Mouse (Mus musculus) duodenum, adult 2 months (tissue): ENCODE data around the gene Ttbk2. TPM values are rescaled to one million over a fixed set of nuclear protein-coding genes. Genes with fewer than 3 reads are reported as not detected.

Experiments used
- polyA plus RNA-seq: library from polyadenylated mRNA; depleted of rRNA; stranded (reverse); fragments of >200 nt; gene quantifications from 2 replicates; pipeline ENCODE4 v1.2.3, GENCODE M21; 2012; ENCODE audit warnings: low replicate concordance; rRNA removed

Ttbk2 gene
- 1.2 and 3.5 TPM in 2 replicates for polyA plus RNA-seq

DNA sequence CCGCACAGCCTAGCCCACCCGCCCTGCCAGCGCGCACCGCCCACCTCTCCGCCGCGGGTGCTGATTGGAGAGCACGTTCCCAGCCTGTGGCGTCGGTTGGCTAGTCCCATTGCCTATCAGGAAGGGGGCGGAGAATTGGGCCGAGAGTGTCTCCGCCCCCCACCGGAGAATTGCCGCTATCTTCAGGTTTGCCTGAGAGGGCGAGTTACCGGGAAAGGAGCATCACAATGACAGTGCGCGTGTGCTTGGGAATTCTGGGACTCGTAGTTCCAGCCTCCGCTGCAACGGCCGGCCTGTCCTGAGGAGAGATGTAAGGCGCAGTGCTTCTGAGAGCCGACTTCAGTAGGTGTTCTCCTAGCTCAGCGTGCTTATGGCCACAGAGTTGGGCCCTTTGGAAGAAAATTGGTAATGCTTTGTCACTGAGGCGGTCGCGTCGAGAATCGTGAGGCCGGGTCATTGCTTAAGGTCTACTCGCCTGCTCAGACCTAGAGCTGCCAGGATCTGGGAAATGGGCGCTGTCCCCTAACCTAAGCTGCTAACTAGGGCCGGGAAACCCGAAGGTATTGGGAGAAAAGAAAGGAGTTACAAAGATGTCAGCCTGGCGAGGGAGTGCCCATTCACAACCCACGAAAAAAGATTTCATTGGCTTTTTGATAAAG is at the start of gene Ttbk2:
Gene Ttbk2, minus strand, starts transcription at position 181 of the 659 bp plus-strand sequence.

DNA sequence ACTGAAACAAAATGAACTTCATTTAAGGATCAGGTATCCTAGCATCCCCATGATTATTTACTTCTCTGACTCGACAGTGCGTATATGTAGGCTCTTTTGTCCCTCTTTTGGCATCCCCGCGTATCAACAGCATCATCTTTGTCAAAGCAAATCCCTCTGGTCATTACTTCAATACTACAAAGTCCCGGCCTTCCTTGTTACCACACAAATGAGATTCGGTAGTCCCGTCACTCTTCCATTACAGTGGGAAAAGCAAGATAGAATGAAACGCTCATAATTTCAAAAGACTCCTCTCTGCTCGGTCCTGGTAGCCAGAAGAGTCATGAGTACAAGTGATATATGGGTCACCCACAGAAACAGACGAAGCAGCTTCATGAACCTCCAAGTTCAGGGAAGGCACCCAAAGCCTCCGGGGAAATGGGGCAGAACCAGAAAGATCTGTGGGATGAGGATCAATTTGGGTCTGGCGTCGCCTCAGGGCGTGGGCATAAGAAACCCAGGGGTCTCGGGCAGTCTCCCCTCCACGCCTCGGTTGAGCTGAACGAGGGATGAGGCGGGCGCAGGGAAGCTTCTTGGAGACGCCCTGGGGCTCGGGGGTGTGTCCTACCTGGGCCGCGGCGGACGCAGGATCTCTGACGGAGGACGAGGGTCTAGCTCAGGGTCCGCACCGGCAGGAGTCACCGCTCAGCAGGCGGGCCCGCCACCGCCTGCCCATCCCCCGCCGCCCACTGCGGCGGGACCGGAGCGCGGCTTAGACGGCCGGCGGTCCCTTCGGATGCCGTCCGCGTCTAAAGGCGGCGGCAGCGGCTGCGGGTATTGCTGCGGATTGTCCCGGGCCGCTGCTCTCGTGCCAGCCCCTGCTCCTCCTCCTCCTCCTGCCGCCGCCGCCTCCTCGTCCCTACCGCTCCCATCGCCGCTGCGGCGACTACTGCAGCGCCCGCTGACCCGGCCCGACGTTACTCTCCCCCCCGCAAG is 668 bp downstream of the Ttbk2 start, which contains the start of gene Cdan1:
Gene Cdan1, minus strand, starts transcription at position 680 of the 975 bp plus-strand sequence.

Other genes starting within 250 kb of the Ttbk2 start
- gene Haus2, start 241.2 kb downstream of the Ttbk2 start, polyA plus RNA-seq = 0.40 and 0.59 TPM in 2 replicates
- gene Lrrc57, start 241.1 kb downstream of the Ttbk2 start, polyA plus RNA-seq = 4.6 and 7.9 TPM in 2 replicates
- gene Stard9, start 221.5 kb downstream of the Ttbk2 start, polyA plus RNA-seq = 1.1 and 1.5 TPM in 2 replicates
- gene Cdan1, start 476 bp downstream of the Ttbk2 start, polyA plus RNA-seq = 14.7 and 15.6 TPM in 2 replicates
- gene Ubr1, start 120.1 kb upstream of the Ttbk2 start, polyA plus RNA-seq = 4.0 and 7.2 TPM in 2 replicates
- 3.5 and 4.1 TPM in 2 replicates for gene Tmem62, start 126.4 kb upstream of the Ttbk2 start, polyA plus RNA-seq
- gene Ccndbp1, start 157.8 kb upstream of the Ttbk2 start, polyA plus RNA-seq = 6.6 and 7.3 TPM in 2 replicates
- 0.22 and 0.28 TPM in 2 replicates for gene Epb42, start 186.5 kb upstream of the Ttbk2 start, polyA plus RNA-seq
- 0.04 and 0.26 TPM in 2 replicates for gene Tgm5, start 235.2 kb upstream of the Ttbk2 start, polyA plus RNA-seq